Mouse (Mus musculus) liver, embryonic 18 days (tissue): ENCODE measurements around the gene Wdr37. TPM values are rescaled to one million over a fixed set of nuclear protein-coding genes. Genes with fewer than 3 reads are reported as not detected.

Experiments used
- polyA plus RNA-seq: library from polyadenylated mRNA; depleted of rRNA; stranded (reverse); fragments of >200 nt; gene quantifications from 2 replicates; pipeline ENCODE4 v1.2.3, GENCODE M21; 2012; rRNA removed

Gene Wdr37
- polyA plus RNA-seq: 4.2 and 4.7 TPM in 2 replicates

DNA sequence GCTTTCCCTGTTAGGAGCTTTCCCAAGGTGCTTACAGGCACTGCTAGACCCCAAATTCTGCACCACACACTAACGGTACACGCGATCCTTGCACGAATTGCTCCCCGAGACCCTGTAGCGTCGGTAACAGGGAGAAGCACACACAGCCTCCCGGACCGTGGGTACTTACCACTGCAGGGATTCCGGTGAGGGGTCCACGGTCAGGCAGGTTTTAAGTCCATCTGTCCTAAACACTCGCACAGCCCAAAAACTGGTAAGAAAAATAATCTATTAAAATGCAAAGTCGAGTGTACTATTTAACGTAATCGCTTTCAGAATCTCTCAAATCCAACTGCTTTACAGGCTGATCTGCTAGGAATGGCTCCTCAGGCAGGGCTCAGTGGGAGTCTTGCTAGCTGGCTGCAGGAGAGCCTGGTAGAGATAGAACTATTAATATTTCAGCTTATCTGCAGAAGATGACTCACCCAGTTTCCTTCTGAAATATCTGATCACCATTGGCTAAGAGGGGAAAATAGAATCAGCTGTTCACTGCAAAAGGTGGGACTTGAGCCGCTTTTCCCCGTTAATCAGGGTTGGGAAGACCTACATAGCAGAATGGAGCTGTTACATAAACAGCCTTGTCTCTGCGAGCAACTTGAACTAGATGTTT, at the start of gene Wdr37:
TSS of gene Wdr37 (minus strand) at position 596 of the 649 bp plus-strand sequence.

GRCm38 (mm10) chr13:8885445-8886184, 13.9 kb upstream of the Wdr37 start, which contains the start of gene Idi1:
TSS of gene Idi1 (plus strand) at chr13:8885501.

Other genes with a start within 250 kb of the Wdr37 start
- 57.2 and 60.3 TPM in 2 replicates for gene Idi1, start 13.6 kb upstream of the Wdr37 start, polyA plus RNA-seq
- not detected in 2 replicates for gene Gm9745, start 76.3 kb upstream of the Wdr37 start, polyA plus RNA-seq
- not detected in 2 replicates for gene Idi2, start 81.0 kb upstream of the Wdr37 start, polyA plus RNA-seq
- gene Gtpbp4, start 124.2 kb upstream of the Wdr37 start, polyA plus RNA-seq: 12.7 and 13.1 TPM in 2 replicates
- 13.5 and 16.1 TPM in 2 replicates for gene Larp4b, start 222.0 kb upstream of the Wdr37 start, polyA plus RNA-seq